Mouse (Mus musculus) C2C12 (cell line): ENCODE measurements around the gene Sbno1. TPM values are rescaled to one million over a fixed set of nuclear protein-coding genes. Genes with fewer than 3 reads are reported as not detected.

Experiments used
- H3K27me3 ChIP-seq: one replicate; pipeline ENCODE4 v1.6.1; 2011; ENCODE audit not compliant: control insufficient read depth, insufficient read depth, insufficient read length
- H3K36me3 ChIP-seq: one replicate; pipeline ENCODE4 v1.6.1; 2011; ENCODE audit not compliant: control insufficient read depth, insufficient read depth
- H3K4me3 ChIP-seq: one replicate; pipeline ENCODE4 v1.5.1; 2011; ENCODE audit warnings: mild to moderate bottlenecking, control low read depth; ENCODE audit not compliant: poor library complexity, insufficient read depth, severe bottlenecking
- H3K79me2 ChIP-seq: one replicate; pipeline ENCODE4 v1.6.1; 2011; ENCODE audit not compliant: control insufficient read depth, insufficient read depth
- H3K79me3 ChIP-seq: one replicate; pipeline ENCODE4 v1.6.1; 2011; ENCODE audit warnings: low read depth, control low read depth
- H3ac ChIP-seq: one replicate; pipeline ENCODE3; 2011; ENCODE audit warnings: low read depth; ENCODE audit not compliant: control insufficient read depth, insufficient read length
- CEBPB ChIP-seq: IDR thresholded peaks from one replicate; pipeline ENCODE4 v1.6.1; 2011; ENCODE audit warnings: low read depth, mild to moderate bottlenecking, control low read depth, moderate library complexity
- CTCF ChIP-seq: IDR thresholded peaks from one replicate; pipeline ENCODE4 v1.5.1; 2011; ENCODE audit not compliant: control insufficient read depth, insufficient read depth, insufficient read length
- FOSL1 ChIP-seq: IDR thresholded peaks from one replicate; pipeline ENCODE4 v1.8.0; 2011; ENCODE audit warnings: mild to moderate bottlenecking, low read length; ENCODE audit not compliant: poor library complexity, insufficient read depth, severe bottlenecking
- MAX ChIP-seq: IDR thresholded peaks from one replicate; pipeline ENCODE4 v1.6.1; 2011; ENCODE audit warnings: mild to moderate bottlenecking, control low read depth
- MYOD1 ChIP-seq: IDR thresholded peaks from one replicate; pipeline ENCODE4 v1.6.1; 2011; ENCODE audit warnings: low read depth; ENCODE audit not compliant: control insufficient read depth, insufficient read length
- MYOG ChIP-seq: IDR thresholded peaks from one replicate; pipeline ENCODE4 v1.6.1; 2011; ENCODE audit not compliant: control insufficient read depth, insufficient read length; ENCODE audit errors: extremely low read depth
- USF1 ChIP-seq: IDR thresholded peaks from one replicate; pipeline ENCODE4 v1.6.1; 2011; ENCODE audit warnings: low read depth, mild to moderate bottlenecking, control low read depth, moderate library complexity
- polyA plus RNA-seq: library from polyadenylated mRNA; unstranded; fragments of >200 nt; fragmentation: generic; extraction: Trizol; gene quantifications from one replicate; pipeline ENCODE4 v1.2.1, GENCODE M21; 2012; ENCODE audit warnings: missing spikeins

The Sbno1 gene
- polyA plus RNA-seq, 1 experiment, result 13.0 TPM

GRCm38 (mm10) chr5:124453339-124454081, 27.7 kb upstream of the Sbno1 start:
- H3K27me3 ChIP-seq, result no peaks in the 10 kb centered on the region
- H3K4me3 ChIP-seq, result no peak overlapping the region
- TF ChIP-seq CEBPB, result no peak
- TF ChIP-seq USF1, result no peak
- no peak for TF ChIP-seq MYOG
- no peak for TF ChIP-seq MYOD1
- no peak for TF ChIP-seq FOSL1
- TF ChIP-seq MAX, result no peak
- no peak for TF ChIP-seq CTCF
- peaks cover 50% of the 10 kb centered on the region for H3K79me2 ChIP-seq
- H3K36me3 ChIP-seq, result peaks cover 94% of the 10 kb centered on the region
- H3ac ChIP-seq, result no peak overlapping the region
- H3K79me3 ChIP-seq, result peaks cover 25% of the 10 kb centered on the region

GRCm38 (mm10) chr5:124452494-124453228, 26.9 kb upstream of the Sbno1 start:
- no peak for TF ChIP-seq MAX
- TF ChIP-seq MYOD1, result no peak
- no peak for TF ChIP-seq FOSL1
- TF ChIP-seq CEBPB, result no peak
- TF ChIP-seq CTCF, result no peak
- TF ChIP-seq USF1, result no peak
- no peak for TF ChIP-seq MYOG
- Histone ChIP-seq H3K4me3 (no peak overlapping the region), H3ac (no peak overlapping the region), H3K36me3 (peaks cover 99% of the 10 kb centered on the region), H3K79me2 (peaks cover 59% of the 10 kb centered on the region), H3K79me3 (peaks cover 34% of the 10 kb centered on the region), H3K27me3 (no peaks in the 10 kb centered on the region)

DNA sequence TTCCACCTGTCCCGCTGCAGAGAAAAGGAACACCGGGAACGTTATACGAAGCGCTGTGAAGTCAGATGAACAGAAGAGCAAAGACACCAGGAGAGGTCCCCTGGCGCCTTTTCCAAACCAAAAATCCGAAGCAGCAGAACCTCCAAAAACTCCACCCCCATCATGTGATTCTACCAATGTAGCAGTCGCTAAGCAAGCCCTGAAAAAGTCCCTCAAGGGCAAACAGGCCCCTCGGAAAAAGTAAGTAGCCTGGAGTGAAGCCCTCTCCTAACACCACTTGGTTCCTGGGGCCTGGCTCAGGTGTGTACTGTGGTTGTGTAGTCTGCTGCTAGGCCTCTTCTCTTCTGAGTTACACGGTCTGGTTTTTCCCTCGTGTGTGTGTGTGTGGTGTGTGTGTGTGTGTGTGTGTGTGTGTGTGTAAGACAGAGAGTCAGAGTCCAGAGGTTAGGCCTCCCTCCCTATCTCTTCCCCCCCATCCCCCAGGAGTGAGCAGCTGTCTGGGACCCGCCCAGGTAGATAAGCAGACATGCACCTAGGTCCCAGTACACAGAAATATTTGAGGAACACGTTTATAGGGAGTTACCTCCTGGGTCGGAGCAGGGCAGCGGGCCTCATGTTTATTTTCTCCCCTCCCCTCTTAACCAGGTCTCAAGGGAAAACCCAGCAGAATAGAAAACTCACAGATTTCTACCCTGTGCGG, 25.0 kb upstream of the Sbno1 start:
- peaks cover 88% of the 10 kb centered on the region for H3K36me3 ChIP-seq
- H3K27me3 ChIP-seq, result no peaks in the 10 kb centered on the region
- H3ac ChIP-seq, result no peak overlapping the region
- peaks cover 46% of the 10 kb centered on the region for H3K79me3 ChIP-seq
- H3K4me3 ChIP-seq, result no peak overlapping the region
- TF ChIP-seq MYOG (no peak), CTCF (no peak), FOSL1 (no peak), MYOD1 (no peak), CEBPB (no peak), MAX (no peak), USF1 (no peak)
- peaks cover 78% of the 10 kb centered on the region for H3K79me2 ChIP-seq

DNA sequence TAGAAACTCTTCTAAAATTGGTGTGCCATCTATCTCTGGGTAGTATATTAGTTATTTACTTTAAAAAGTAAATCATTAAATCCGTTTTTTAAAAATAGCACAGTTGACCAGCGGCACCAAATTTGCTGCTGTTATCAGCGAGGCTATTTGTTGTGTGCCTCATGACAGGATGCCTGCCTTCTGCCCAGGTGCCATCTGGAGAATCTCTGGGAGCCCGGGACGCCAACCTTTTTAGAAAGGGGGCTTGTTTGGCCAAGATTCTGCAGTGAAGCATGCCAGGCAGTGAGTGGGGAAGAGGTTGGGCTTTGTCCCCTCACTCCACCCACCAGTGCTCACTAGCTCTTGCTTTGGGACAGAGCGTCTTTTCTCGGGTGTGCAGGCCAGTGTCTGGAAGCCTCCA, 24.2 kb upstream of the Sbno1 start:
- H3ac ChIP-seq, result no peak overlapping the region
- H3K4me3 ChIP-seq, result no peak overlapping the region
- H3K36me3 ChIP-seq, result peaks cover 81% of the 10 kb centered on the region
- peaks cover 83% of the 10 kb centered on the region for H3K79me2 ChIP-seq
- TF ChIP-seq MYOD1 (no peak), MYOG (no peak), USF1 (no peak), FOSL1 (no peak), CTCF (no peak), CEBPB (no peak), MAX (no peak)
- no peaks in the 10 kb centered on the region for H3K27me3 ChIP-seq
- H3K79me3 ChIP-seq, result peaks cover 46% of the 10 kb centered on the region

- no peaks in the 10 kb centered on the region for H3K27me3 ChIP-seq
- peaks cover 49% of the 10 kb centered on the region for H3K79me3 ChIP-seq
- H3K4me3 ChIP-seq, result no peak overlapping the region
- peaks cover 75% of the 10 kb centered on the region for H3K36me3 ChIP-seq
- H3K79me2 ChIP-seq, result peaks cover 88% of the 10 kb centered on the region
- no peak for TF ChIP-seq MYOD1
- TF ChIP-seq CEBPB, result no peak
- TF ChIP-seq MAX, result no peak
- no peak for TF ChIP-seq FOSL1
- no peak for TF ChIP-seq USF1
- no peak for TF ChIP-seq CTCF
- no peak for TF ChIP-seq MYOG
- H3ac ChIP-seq, result no peak overlapping the region
Observed at GRCm38 (mm10) chr5:124449494-124449893, 23.7 kb upstream of the Sbno1 start.
